Mouse (Mus musculus) CH12.LX (cell line): ENCODE results near the gene Hck.

Experiments
- BHLHE40 ChIP-seq: IDR thresholded peaks from 2 replicates; pipeline ENCODE4 v1.6.1; 2011; ENCODE audit warnings: mild to moderate bottlenecking, low read depth, low read length, improper control_type of control experiment
- CTCF ChIP-seq, 2 experiments: IDR thresholded peaks in 1 of 2; conservative IDR thresholded peaks in 1 of 2; 2 replicates each; pipeline ENCODE4 v1.5.1; 2011 to 2012; ENCODE audit warnings: low read depth in 2 of 2, low read length in 2 of 2, improper control_type of control experiment in 1 of 2, inconsistent platforms in 1 of 2, mild to moderate bottlenecking in 1 of 2, moderate library complexity in 1 of 2
- MAX ChIP-seq: IDR thresholded peaks from 2 replicates; pipeline ENCODE4 v1.6.1; 2011; ENCODE audit warnings: low read length, improper control_type of control experiment
- MXI1 ChIP-seq: IDR thresholded peaks from 2 replicates; pipeline ENCODE4 v1.6.1; 2011; ENCODE audit warnings: mild to moderate bottlenecking, low read depth, low read length, improper control_type of control experiment
- ZKSCAN1 ChIP-seq: IDR thresholded peaks from 2 replicates; pipeline ENCODE4 v1.6.1; 2012; ENCODE audit warnings: low read depth, inconsistent platforms, low read length, improper control_type of control experiment, borderline replicate concordance

DNA sequence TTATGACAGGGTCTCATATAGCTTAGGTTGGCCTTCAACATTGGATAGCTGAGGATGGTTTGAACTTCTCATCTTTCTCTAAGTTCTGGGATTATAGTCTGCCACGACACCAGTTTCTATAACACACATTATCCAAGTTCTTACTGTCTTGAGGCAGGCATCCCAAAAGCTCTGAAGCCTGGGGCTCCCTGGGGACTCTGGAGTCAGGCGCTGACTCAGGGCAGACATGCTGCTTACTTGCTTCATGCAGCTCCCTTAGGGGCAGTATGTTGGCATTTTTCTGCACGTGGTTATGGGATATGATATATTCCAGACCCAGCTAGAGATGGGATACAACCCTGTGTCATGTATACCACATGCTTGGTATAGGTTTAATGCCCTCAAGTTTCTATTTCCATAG, 71.7 kb downstream of the Hck start:
- TF ChIP-seq MXI1, result no peak
- TF ChIP-seq MAX, result no peak
- no peak for TF ChIP-seq BHLHE40
- no peak for TF ChIP-seq ZKSCAN1
- no peak for TF ChIP-seq CTCF (conservative IDR thresholded peaks at IDR 0.05 in 1 of 2, IDR thresholded peaks at IDR 0.05 in 1 of 2; ENCODE audit: low read depth in 2 of 2, low read length in 2 of 2)
